Mouse (Mus musculus): ENCODE results near the gene Rps15. TPM values are rescaled to one million over a fixed set of nuclear protein-coding genes. Genes with fewer than 3 reads are reported as not detected.

Rps15 gene
- total and polyA plus RNA-seq, 3 experiments: 2,279 to 5,342 (median 2,739) TPM

- Histone ChIP-seq H3K4me1 (ENCODE audit: control insufficient read depth in 1 of 2, insufficient read depth in 2 of 2) (peaks cover 45 to 68% of the 10 kb centered on the region in 2 experiments), H3K9me3 (replicated peaks; ENCODE audit: low read length) (no peaks in the 10 kb centered on the region), H3K4me3 (replicated peaks in 1 of 3; ENCODE audit: low read depth in 2 of 3, low read length in 2 of 3, poor library complexity in 1 of 3) (no peak overlapping the region), H3K79me2 (replicated peaks; ENCODE audit: control insufficient read depth, extremely low read depth, insufficient read depth, poor library complexity, severe bottlenecking) (peaks cover 78% of the 10 kb centered on the region), H3K9ac (ENCODE audit: insufficient read depth, low read depth) (no peak overlapping the region), H3K27me3 (replicated peaks) (no peaks in the 10 kb centered on the region), H3K27ac (ENCODE audit: insufficient read depth, low read depth) (peak overlapping the region; percentile 50), H3K4me2 (ENCODE audit: insufficient read depth, low read depth, poor library complexity, severe bottlenecking) (0 out of 2 replicates have a peak overlapping the region, but pooled peaks have one; percentile 2), H3K36me3 (replicated peaks in 1 of 2; ENCODE audit: control insufficient read depth in 1 of 2, insufficient read depth in 1 of 2, low read length in 1 of 2) (peaks cover 48 to 82% of the 10 kb centered on the region in 2 experiments)
- TF ChIP-seq IRF4 (IDR thresholded peaks at IDR 0.05; ENCODE audit: low read depth, low read length) (peak; percentile 67), USF1 (IDR thresholded peaks at IDR 0.05; ENCODE audit: low read depth, low read length) (no peak), RCOR1 (conservative IDR thresholded peaks at IDR 0.05; ENCODE audit: low read depth, low read length) (0 out of 2 replicates have a peak, but pooled peaks have one; percentile 31), SIN3A (IDR thresholded peaks at IDR 0.05; ENCODE audit: low read length) (no peak), EP300 (IDR thresholded peaks at IDR 0.05; ENCODE audit: low read length) (peak; percentile 69), KAT2A (IDR thresholded peaks at IDR 0.05; ENCODE audit: insufficient replicate concordance, low read length) (no peak), TCF12 (IDR thresholded peaks at IDR 0.05; ENCODE audit: low read depth, low read length) (peak; percentile 50; the same call in 1 of the 2 replicates)
- no peak for DNase-seq (ENCODE audit: extremely low read depth)
- in situ Hi-C loops (cut with MboI; ENCODE audit: low pct_ligation_motif_present, low pct_unique_long_range_greater_than_20kb, low sequenced_read_pairs) (no loop called here), dilution Hi-C loops (cut with MboI; ENCODE audit: extremely low pct_ligation_motif_present, extremely low pct_unique_long_range_greater_than_20kb, low sequenced_read_pairs) (no loop called here)
Measured at GRCm38 (mm10) chr10:80271870-80272585, 20.2 kb upstream of the Rps15 start.

- Histone ChIP-seq H3K9ac (ENCODE audit: insufficient read depth, low read depth) (no peak overlapping the region), H3K27me3 (replicated peaks) (no peaks in the 10 kb centered on the region), H3K27ac (ENCODE audit: insufficient read depth, low read depth) (0 out of 2 replicates have a peak overlapping the region, but pooled peaks have one; percentile 0), H3K9me3 (replicated peaks; ENCODE audit: low read length) (no peaks in the 10 kb centered on the region), H3K36me3 (replicated peaks in 1 of 2; ENCODE audit: control insufficient read depth in 1 of 2, insufficient read depth in 1 of 2, low read length in 1 of 2) (peaks cover 60 to 86% of the 10 kb centered on the region in 2 experiments), H3K4me1 (ENCODE audit: control insufficient read depth in 1 of 2, insufficient read depth in 2 of 2) (peaks cover 34 to 57% of the 10 kb centered on the region in 2 experiments), H3K79me2 (replicated peaks; ENCODE audit: control insufficient read depth, extremely low read depth, insufficient read depth, poor library complexity, severe bottlenecking) (peaks cover 60% of the 10 kb centered on the region), H3K4me3 (replicated peaks in 1 of 3; ENCODE audit: low read depth in 2 of 3, low read length in 2 of 3, poor library complexity in 1 of 3) (no peak overlapping the region), H3K4me2 (ENCODE audit: insufficient read depth, low read depth, poor library complexity, severe bottlenecking) (no peak overlapping the region)
- in situ Hi-C loops (cut with MboI; ENCODE audit: low pct_ligation_motif_present, low pct_unique_long_range_greater_than_20kb, low sequenced_read_pairs) (no loop called here), dilution Hi-C loops (cut with MboI; ENCODE audit: extremely low pct_ligation_motif_present, extremely low pct_unique_long_range_greater_than_20kb, low sequenced_read_pairs) (no loop called here)
- no peak for DNase-seq (ENCODE audit: extremely low read depth)
- TF ChIP-seq ZKSCAN1 (IDR thresholded peaks at IDR 0.05; ENCODE audit: borderline replicate concordance, low read depth, low read length) (no peak), USF1 (IDR thresholded peaks at IDR 0.05; ENCODE audit: low read depth, low read length) (no peak), MEF2A (IDR thresholded peaks at IDR 0.05; ENCODE audit: borderline replicate concordance, low read depth, low read length) (no peak), GABPA (IDR thresholded peaks at IDR 0.05; ENCODE audit: insufficient replicate concordance, low read depth, low read length) (no peak), SIN3A (IDR thresholded peaks at IDR 0.05; ENCODE audit: low read length) (no peak), KAT2A (IDR thresholded peaks at IDR 0.05; ENCODE audit: insufficient replicate concordance, low read length) (no peak), E2F4 (IDR thresholded peaks at IDR 0.05; ENCODE audit: insufficient replicate concordance, low read depth, low read length) (no peak), NELFE (IDR thresholded peaks at IDR 0.05; ENCODE audit: low read depth, low read length) (no peak), CTCF (conservative IDR thresholded peaks at IDR 0.05 in 1 of 2, IDR thresholded peaks at IDR 0.05 in 1 of 2; ENCODE audit: low read depth in 2 of 2, low read length in 2 of 2) (no peak), NRF1 (IDR thresholded peaks at IDR 0.05; ENCODE audit: low read depth, low read length) (no peak), IRF4 (IDR thresholded peaks at IDR 0.05; ENCODE audit: low read depth, low read length) (no peak), MXI1 (IDR thresholded peaks at IDR 0.05; ENCODE audit: low read depth, low read length) (no peak), JUND (conservative IDR thresholded peaks at IDR 0.05; ENCODE audit: low read depth, low read length) (no peak), JUN (IDR thresholded peaks at IDR 0.05; ENCODE audit: insufficient read depth, low read depth, low read length) (no peak), MYC (IDR thresholded peaks at IDR 0.05; ENCODE audit: low read depth, low read length) (no peak)
Measured at GRCm38 (mm10) chr10:80273847-80274246, 18.4 kb upstream of the Rps15 start.
